Mouse (Mus musculus) hindbrain, embryonic 10.5 days (tissue): Measurements from ENCODE around the gene Galnt15. TPM values are rescaled to one million over a fixed set of nuclear protein-coding genes. Genes with fewer than 3 reads are reported as not detected.
A peak's percentile ranks its signal among the peaks of the same experiment; 100 is the strongest.

ENCODE experiments used
- DNase-seq: peaks from one replicate; pipeline ENCODE4 v3.0.0-alpha.2; 2017; ENCODE audit warnings: low spot score
- H3K27ac ChIP-seq: fragments of 300-500 bp; sonication (generic); 2 replicates; pipeline ENCODE4 v1.5.1; 2016; ENCODE audit warnings: mild to moderate bottlenecking, moderate library complexity
- H3K27me3 ChIP-seq: fragments of 300-500 bp; sonication (generic); 2 replicates; pipeline ENCODE4 v1.6.1; 2016; ENCODE audit warnings: mild to moderate bottlenecking; ENCODE audit not compliant: poor library complexity, insufficient read depth, severe bottlenecking
- H3K36me3 ChIP-seq: fragments of 300-500 bp; sonication (generic); 2 replicates; pipeline ENCODE4 v1.6.1; 2016; ENCODE audit warnings: mild to moderate bottlenecking, moderate library complexity
- H3K4me1 ChIP-seq: fragments of 300-500 bp; sonication (generic); replicated peaks from 2 replicates; pipeline ENCODE4 v1.6.1; 2016; ENCODE audit warnings: mild to moderate bottlenecking
- H3K4me3 ChIP-seq: fragments of 300-500 bp; sonication (generic); 2 replicates; pipeline ENCODE4 v1.5.1; 2016; ENCODE audit warnings: mild to moderate bottlenecking, moderate library complexity
- H3K9me3 ChIP-seq: fragments of 300-500 bp; sonication (generic); 2 replicates; pipeline ENCODE4 v1.6.1; 2016; ENCODE audit warnings: mild to moderate bottlenecking, moderate library complexity
- WGBS: fragments of 180-500 bp; shearing (Covaris S2); methylation state at CpG from one replicate; pipeline ENCODE4 v1.1.7; 2016; 5-methylcytosine and 5-hydroxymethylcytosine counted together
- polyA plus RNA-seq: library from polyadenylated mRNA; unstranded; fragments of >200 nt; fragmentation: Nextera tagmentation; extraction: Ambion mirVana; gene quantifications from 2 replicates; pipeline ENCODE4 v1.2.1, GENCODE M21; 2016

The Galnt15 gene
- polyA plus RNA-seq, 1 experiment from 2014 or later: 0.13 TPM

DNA sequence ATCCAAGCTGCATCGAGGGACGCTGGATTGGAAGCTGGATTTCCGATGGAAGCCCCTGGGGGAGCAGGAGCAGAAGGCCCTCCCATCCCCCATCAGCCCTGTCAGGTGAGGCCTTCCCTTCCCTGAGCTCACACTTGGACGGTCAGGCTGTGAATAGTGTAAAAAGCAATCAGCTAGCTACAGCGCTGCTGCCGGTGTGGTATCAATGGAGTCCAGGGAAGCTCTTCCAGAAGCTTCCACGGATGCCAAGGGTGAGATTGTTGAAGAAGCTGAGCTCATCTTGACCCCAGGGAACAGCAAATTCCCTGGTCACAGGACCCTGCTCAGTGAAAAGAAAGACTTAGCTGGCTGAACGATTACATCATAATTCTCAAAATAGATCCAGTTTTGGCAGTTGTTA lies 17.6 kb downstream of the Galnt15 start:
- 0 out of 2 replicates have a peak overlapping the region, but pooled peaks have one; percentile 9 for H3K27ac ChIP-seq
- no peaks in the 10 kb centered on the region for H3K9me3 ChIP-seq
- no peak for DNase-seq
- no peaks in the 10 kb centered on the region for H3K36me3 ChIP-seq
- H3K4me1 ChIP-seq: no peaks in the 10 kb centered on the region
- H3K4me3 ChIP-seq: no peak overlapping the region
- 81% methylated on average over 8 of the region's 8 CpGs for WGBS
- H3K27me3 ChIP-seq: no peaks in the 10 kb centered on the region

DNA sequence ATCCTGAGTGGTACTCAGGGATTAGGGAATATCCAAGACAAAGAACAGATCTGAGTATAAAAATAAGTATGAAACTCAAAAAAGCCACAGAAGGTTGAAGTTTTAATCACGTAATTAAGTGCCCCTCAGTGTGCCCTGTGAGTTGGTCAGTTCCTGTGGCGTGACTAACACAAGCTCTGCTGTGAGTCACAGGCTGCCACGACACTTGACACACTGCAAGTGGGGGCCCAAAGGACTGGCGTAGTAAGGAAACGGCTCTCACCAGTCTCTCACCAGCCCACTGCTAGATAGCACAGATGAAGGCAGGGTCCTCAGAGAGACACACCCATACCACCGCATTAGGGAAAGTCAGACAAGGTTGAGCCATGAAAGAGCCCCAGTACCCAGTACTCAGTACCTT lies 21.4 kb downstream of the Galnt15 start:
- WGBS: 83% methylated on average over 6 of the region's 6 CpGs
- no peak for DNase-seq
- Histone ChIP-seq H3K27me3 (no peaks in the 10 kb centered on the region), H3K9me3 (no peaks in the 10 kb centered on the region), H3K4me3 (no peak overlapping the region), H3K36me3 (no peaks in the 10 kb centered on the region), H3K27ac (no peak overlapping the region), H3K4me1 (peaks cover 4% of the 10 kb centered on the region)

DNA sequence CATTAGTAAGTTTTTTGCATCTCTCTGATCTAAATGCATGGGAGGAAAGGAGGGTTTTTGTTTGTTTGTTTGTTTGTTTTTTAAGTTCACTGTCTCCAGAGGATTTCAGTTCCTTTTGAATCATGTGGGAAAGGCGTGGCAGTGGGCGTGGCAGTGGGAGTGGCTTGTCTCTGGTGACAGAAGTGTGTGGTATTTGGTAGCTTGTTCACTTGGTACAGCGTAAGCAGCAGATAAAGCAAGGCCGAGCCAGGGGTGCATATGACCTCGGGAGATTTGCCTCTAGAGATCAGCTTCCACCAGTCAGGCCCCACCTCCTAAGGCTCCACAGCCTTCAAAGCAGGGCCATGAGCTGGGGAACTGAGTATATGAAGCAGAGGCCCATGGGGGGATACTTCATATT lies 25.1 kb downstream of the Galnt15 start:
- Histone ChIP-seq H3K4me3 (no peak overlapping the region), H3K36me3 (no peaks in the 10 kb centered on the region), H3K9me3 (no peaks in the 10 kb centered on the region), H3K4me1 (peaks cover 11% of the 10 kb centered on the region), H3K27ac (no peak overlapping the region), H3K27me3 (no peaks in the 10 kb centered on the region)
- WGBS: 79% methylated on average over 5 of the region's 5 CpGs
- DNase-seq: no peak

DNA sequence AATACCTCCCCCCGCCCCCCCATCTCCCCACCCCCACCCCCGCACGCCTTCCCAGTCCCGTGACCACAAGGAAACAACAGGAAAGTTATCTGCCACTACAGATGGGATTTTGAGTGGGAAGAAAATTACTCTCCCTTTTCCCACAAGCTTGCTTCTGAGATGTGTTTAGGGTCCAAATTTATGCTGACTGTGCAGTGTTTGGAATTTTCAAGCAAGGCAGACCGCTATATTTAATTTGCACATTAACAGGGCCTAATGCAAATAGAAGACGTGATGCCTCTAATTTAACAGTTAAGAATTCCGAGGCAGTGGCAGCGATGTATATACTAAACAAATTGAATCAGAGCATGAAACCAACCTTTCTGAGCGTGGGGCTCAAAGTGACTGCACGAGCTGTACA lies 26.0 kb downstream of the Galnt15 start:
- H3K9me3 ChIP-seq: no peaks in the 10 kb centered on the region
- WGBS: 72% methylated on average over 10 of the region's 10 CpGs
- no peak for DNase-seq
- peaks cover 11% of the 10 kb centered on the region for H3K4me1 ChIP-seq
- no peaks in the 10 kb centered on the region for H3K27me3 ChIP-seq
- no peak overlapping the region for H3K4me3 ChIP-seq
- no peak overlapping the region for H3K27ac ChIP-seq
- no peaks in the 10 kb centered on the region for H3K36me3 ChIP-seq

DNA sequence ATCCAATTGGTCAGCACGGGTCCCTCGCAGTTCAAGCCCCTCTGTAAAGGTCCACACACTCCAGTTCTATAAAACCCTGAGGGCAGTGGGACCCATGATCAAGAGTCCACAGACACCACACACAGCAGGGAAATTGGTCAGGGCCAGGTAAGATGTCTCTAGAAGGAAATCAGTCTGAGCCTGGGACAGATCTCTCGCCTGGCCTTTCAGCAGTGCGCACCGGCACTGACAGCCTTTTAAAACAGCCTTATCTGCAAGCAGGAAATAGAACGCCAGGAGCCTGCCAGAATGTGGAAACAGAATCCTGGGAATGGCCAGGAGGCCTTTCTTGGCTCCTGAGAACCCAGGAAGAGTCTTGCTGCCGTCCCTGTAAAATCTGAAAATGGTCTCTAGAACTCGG lies 27.0 kb downstream of the Galnt15 start:
- Histone ChIP-seq H3K27ac (no peak overlapping the region), H3K36me3 (no peaks in the 10 kb centered on the region), H3K4me3 (no peak overlapping the region), H3K27me3 (no peaks in the 10 kb centered on the region), H3K9me3 (no peaks in the 10 kb centered on the region), H3K4me1 (peaks cover 11% of the 10 kb centered on the region)
- no peak for DNase-seq
- 78% methylated on average over 8 of the region's 8 CpGs for WGBS

DNA sequence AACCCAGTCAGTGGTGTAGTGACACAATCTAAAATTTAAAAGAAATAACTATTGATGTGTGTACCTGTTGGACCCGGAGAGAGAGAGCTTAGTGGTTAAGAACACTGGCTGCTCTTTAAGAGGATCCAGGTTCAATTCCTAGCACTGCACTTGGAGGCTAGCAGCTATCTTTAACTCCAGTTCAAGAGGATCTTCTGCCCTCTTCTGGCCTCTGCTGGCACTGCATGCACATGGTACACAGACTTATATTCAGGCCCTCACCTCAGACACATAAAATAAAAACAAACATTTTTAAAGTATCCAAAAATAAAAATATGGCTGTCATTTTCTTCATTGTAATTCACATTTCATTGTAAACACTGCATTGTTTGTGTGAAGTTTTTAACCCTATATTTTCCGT lies 27.9 kb downstream of the Galnt15 start:
- no peaks in the 10 kb centered on the region for H3K27me3 ChIP-seq
- H3K9me3 ChIP-seq: no peaks in the 10 kb centered on the region
- 86% methylated on average over 2 of the region's 2 CpGs for WGBS
- H3K4me3 ChIP-seq: no peak overlapping the region
- H3K36me3 ChIP-seq: no peaks in the 10 kb centered on the region
- H3K27ac ChIP-seq: no peak overlapping the region
- no peak for DNase-seq
- peaks cover 11% of the 10 kb centered on the region for H3K4me1 ChIP-seq

DNA sequence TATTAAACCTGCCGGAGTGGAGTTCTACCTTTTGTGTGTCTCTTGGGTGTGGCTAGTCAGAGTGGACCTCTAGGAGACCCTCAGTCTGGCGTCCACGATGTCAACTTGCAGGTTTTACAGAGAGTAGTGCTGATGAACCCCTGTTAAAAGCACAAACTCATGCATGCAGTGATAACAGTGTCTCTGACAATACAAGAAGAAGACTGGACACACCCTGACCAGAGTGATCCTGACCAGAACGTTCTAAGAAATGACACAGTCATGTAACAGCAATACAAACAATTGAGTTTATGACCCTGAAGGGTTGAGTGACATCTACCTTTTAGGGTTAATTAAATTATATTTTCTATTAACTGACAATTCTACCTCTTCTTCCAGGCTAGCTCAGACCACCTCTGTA lies 28.9 kb downstream of the Galnt15 start:
- Histone ChIP-seq H3K36me3 (no peaks in the 10 kb centered on the region), H3K27ac (no peak overlapping the region), H3K4me3 (no peak overlapping the region), H3K9me3 (no peaks in the 10 kb centered on the region), H3K27me3 (no peaks in the 10 kb centered on the region), H3K4me1 (peaks cover 11% of the 10 kb centered on the region)
- DNase-seq: no peak
- WGBS: 86% methylated on average over 4 of the region's 4 CpGs

DNA sequence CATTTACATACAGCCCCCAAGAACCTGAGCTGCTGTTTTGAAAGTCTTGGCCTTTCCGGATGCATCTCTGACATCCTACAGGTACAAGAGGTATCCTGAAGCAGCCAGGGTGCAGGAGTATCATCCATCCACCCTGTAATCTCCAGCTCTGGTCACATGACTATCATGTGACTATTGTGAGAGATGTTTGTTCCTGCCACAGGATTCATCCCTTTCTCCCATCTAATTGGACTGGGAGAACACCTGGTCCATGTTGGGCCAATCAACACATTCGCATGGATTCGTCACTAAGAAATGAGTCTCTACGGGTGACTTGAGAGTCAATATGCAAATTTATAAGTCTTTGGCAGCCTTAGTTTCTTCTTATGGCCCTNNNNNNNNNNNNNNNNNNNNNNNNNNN lies 32.6 kb downstream of the Galnt15 start:
- 91% methylated on average over 4 of the region's 4 CpGs for WGBS
- H3K4me1 ChIP-seq: no peaks in the 10 kb centered on the region

DNA sequence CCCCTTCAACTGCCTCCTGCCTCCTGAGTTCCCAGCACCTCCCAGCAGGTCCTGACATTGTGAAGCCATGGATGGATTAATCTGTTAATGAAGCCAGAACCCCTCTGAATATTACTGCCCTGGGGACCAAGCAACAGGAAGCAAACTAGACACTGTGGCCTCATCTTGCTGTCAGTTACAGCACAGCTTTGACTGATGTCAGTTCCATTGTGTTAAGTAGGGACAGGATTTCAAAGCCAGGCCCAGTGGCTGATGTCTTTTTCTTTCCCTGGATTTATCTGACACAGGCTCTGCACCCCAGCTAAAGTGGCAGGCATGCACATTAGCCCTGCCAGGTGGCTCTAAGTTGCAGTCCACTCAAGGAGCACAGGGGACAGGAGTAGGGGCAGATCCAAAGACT lies 44.0 kb downstream of the Galnt15 start:
- H3K36me3 ChIP-seq: no peaks in the 10 kb centered on the region
- H3K9me3 ChIP-seq: no peaks in the 10 kb centered on the region
- H3K4me1 ChIP-seq: peaks cover 15% of the 10 kb centered on the region
- H3K27ac ChIP-seq: peak overlapping the region; percentile 66; the same call in 1 of the 2 replicates
- H3K27me3 ChIP-seq: no peaks in the 10 kb centered on the region
- no peak overlapping the region for H3K4me3 ChIP-seq
- DNase-seq: no peak

More for the DNA sequence above, 32.6 kb downstream of the Galnt15 start:
- no peak overlapping the region for H3K4me3 ChIP-seq
- no peaks in the 10 kb centered on the region for H3K36me3 ChIP-seq
- H3K27me3 ChIP-seq: no peaks in the 10 kb centered on the region
- H3K27ac ChIP-seq: no peak overlapping the region
- DNase-seq: no peak
- peaks cover 8% of the 10 kb centered on the region for H3K9me3 ChIP-seq

DNA sequence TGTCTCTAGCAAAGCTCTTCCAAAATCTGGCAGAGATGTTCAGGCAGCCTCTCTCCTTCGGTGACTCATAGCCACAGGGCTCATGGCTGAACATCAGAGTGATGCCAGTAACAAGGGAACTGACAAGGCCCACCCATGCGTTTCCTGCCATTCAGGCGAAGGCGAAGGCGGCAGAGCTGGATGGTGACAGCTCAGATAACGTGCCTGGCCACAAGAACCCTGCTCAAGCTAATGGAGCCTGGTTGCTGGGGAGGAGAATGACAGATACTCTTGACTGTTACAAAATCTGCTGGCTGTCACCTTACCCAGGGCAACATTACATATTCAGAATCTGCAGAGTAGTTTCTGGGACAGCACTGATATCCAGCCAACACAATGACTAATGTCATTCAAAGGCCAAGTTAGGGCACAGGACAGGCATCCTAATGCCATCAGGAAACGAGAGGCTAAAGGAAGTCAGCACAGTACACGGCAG lies 44.5 kb downstream of the Galnt15 start:
- peak overlapping the region; percentile 66; the same call in 1 of the 2 replicates for H3K27ac ChIP-seq
- H3K4me1 ChIP-seq: peaks cover 15% of the 10 kb centered on the region
- no peak overlapping the region for H3K4me3 ChIP-seq
- no peaks in the 10 kb centered on the region for H3K27me3 ChIP-seq
- H3K9me3 ChIP-seq: no peaks in the 10 kb centered on the region
- DNase-seq: no peak
- 74% methylated on average over 8 of the region's 8 CpGs for WGBS
- H3K36me3 ChIP-seq: no peaks in the 10 kb centered on the region

DNA sequence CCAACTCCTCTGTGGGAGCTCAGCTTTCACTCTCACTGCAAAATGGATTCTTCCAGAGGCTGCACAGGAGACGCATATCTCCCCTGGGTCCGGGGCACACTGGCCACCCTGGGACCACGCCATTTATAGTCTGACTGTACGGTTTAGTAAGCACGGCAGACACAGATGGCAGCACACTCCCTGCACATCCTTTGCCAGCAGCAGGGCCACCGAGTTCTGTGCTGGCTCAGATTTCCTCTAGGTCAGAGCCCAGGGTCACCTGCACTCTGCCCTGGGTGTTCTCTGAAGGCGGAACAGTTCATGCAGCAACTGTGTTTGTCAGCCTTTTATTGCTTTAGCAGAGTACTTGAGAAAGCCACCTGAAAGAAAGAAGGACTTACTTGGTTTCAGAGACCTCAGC lies 45.1 kb downstream of the Galnt15 start:
- H3K36me3 ChIP-seq: no peaks in the 10 kb centered on the region
- H3K27me3 ChIP-seq: no peaks in the 10 kb centered on the region
- H3K27ac ChIP-seq: peak overlapping the region; percentile 66; the same call in 1 of the 2 replicates

DNA sequence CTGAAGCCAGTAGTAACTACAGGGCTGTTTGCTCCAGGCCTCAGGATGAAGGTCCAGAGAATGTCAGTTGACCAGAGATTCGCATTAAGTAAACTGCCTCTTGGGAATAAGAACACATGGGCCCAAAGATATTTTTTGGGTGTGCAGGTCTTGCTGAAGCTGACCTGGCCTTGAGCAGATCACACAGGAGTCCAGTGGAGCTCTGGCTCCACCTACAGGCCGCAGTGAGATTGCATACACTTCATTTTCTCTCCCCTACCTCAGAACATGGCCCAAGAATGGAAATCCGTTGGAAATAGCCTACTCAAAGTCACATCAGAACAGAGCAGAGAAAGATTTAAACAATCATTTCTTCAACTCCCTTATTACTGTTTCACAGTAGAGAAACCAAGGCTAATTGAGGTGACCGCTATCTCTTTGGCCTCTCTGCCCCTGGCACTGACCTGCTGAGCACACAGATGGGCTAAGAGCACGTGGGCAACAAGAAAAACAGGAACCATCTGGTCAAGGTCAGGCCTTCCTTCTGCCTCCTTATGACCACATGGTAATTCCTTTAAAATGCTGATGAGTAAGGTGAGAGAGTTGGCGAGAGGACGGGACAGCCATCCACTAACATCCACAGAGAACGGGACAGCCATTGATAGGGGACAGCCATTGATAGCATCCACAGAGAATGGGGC lies 48.2 kb downstream of the Galnt15 start:
- Histone ChIP-seq H3K9me3 (no peaks in the 10 kb centered on the region), H3K4me1 (peaks cover 15% of the 10 kb centered on the region), H3K27me3 (no peaks in the 10 kb centered on the region), H3K36me3 (peaks cover 21% of the 10 kb centered on the region), H3K4me3 (no peak overlapping the region), H3K27ac (no peak overlapping the region)
- WGBS: 43% methylated on average over 8 of the region's 8 CpGs
- DNase-seq: peak; percentile 76

More for the DNA sequence above, 45.1 kb downstream of the Galnt15 start:
- no peaks in the 10 kb centered on the region for H3K9me3 ChIP-seq
- H3K4me1 ChIP-seq: peaks cover 15% of the 10 kb centered on the region
- WGBS: 66% methylated on average over 7 of the region's 7 CpGs
- H3K4me3 ChIP-seq: no peak overlapping the region
- peak; percentile 15 for DNase-seq

DNA sequence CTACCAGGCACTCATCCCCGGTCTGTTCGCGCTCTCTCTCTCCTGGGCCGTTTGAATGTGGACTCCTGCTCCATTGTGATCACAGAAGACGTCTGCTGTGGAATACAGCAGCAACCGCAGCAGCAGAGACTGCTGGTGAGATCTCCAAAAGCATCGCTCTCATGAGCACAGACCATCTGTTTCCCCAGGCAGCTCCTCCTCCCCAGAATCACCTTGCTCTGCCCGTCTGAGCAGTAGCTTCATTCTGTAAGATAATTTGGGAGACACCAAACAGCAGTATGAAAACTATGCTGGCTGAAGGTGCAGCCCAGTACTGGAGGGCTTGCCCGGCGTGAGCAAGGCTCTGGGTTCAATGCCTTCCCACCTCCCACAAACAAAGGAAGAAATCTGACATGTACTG lies 52.2 kb downstream of the Galnt15 start:
- DNase-seq: no peak
- Histone ChIP-seq H3K36me3 (peaks cover 33% of the 10 kb centered on the region), H3K4me1 (peaks cover 11% of the 10 kb centered on the region), H3K9me3 (no peaks in the 10 kb centered on the region), H3K27me3 (no peaks in the 10 kb centered on the region), H3K27ac (no peak overlapping the region), H3K4me3 (no peak overlapping the region)
- 86% methylated on average over 10 of the region's 10 CpGs for WGBS

DNA sequence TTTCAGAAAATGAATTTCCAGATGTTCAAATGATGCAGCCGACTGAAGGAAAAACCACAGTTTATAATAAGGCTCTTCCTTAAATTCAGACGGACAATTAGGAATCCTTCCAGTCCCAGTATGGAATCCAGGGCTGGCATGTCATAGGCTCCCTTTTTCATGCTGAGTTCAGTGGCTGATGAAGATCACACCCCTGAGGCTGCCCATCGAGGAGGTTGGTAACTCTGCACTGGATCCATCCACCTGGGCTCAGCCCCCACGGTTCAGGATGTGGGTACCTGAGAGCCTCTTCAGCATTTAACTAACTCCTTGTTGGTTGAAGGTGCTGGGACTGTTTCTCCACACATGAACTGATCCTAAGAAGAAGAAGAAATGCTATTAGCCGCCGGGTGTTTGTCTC lies 54.1 kb downstream of the Galnt15 start:
- Histone ChIP-seq H3K9me3 (no peaks in the 10 kb centered on the region), H3K4me3 (no peak overlapping the region), H3K27me3 (no peaks in the 10 kb centered on the region), H3K4me1 (peaks cover 23% of the 10 kb centered on the region), H3K36me3 (peaks cover 33% of the 10 kb centered on the region), H3K27ac (no peak overlapping the region)
- WGBS: 92% methylated on average over 6 of the region's 6 CpGs
- no peak for DNase-seq
